Mouse (Mus musculus) CD4-positive, CD25-positive, alpha-beta regulatory T cell, adult 2 months (primary cell): ENCODE measurements around the gene Nrf1.

Experiments used
- DNase-seq: peaks from one replicate; pipeline ENCODE4 v3.0.0-alpha.2; 2012; ENCODE audit warnings: low read depth, low spot score

Nrf1 gene

GRCm38 (mm10) chr6:30147058-30147457, 99.3 kb downstream of the Nrf1 start:
- DNase-seq: no peak

DNA sequence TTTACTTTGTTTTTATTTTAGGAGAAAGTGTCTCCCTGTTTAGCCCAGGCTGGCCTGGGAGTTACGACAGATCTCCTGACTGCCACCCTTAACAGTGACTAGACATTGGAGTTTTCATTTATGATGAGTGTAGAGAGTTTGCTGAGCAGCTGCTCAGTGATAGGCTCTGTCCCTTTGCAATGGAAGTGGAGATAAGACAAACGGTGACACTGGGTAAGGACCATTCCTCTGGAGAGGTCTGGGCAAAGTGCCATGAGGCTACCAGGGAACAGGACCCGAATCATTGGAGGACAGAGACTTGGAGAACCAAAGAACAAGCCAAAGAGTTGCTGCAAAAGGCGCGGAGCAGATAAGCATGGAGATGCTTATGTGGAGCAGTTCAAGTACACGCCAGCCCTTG, 100.0 kb downstream of the Nrf1 start:
- DNase-seq: no peak

DNA sequence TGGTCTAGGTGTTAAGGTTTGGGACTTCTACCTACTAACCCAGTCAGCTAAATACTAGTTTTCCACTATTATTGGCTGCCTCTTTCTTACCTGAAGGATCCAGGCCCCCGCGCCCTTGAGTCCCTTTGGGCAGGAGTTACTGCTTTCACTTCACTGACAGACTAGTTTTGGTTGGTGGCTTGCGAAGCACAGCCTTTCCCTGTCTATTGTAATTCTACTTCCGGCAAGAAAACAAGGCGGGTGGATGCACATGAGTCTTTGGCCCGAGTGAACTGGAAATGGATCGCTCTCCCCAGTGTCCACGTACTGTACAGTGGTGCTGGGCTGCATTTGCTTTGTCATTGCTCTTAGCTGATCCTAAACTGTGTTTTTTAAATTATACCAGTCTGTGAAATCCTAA, 102.7 kb downstream of the Nrf1 start:
- DNase-seq: no peak

- DNase-seq: no peak
These were observed 104.4 kb downstream of the Nrf1 start for GRCm38 (mm10) chr6:30152163-30152562.

DNA sequence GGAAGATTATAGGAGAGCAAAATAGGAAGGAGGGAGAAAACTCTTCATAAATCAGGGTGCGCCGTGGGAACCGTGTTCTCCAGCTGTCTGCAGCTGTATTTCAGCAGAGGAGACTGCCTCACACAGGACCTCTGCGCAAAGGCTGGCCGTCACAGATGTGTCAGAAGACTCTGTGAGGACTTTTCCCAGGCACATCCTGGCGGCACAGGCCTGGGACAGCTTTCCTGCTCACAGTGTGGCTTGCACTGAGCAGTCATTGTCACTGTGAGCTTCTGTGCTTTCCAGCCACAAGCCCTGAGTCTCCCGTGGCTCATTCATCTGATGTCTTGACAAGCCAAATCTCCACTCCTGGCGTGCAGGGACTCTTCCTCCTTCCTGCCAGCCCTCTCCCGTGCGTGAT, 104.9 kb downstream of the Nrf1 start:
- no peak for DNase-seq

DNA sequence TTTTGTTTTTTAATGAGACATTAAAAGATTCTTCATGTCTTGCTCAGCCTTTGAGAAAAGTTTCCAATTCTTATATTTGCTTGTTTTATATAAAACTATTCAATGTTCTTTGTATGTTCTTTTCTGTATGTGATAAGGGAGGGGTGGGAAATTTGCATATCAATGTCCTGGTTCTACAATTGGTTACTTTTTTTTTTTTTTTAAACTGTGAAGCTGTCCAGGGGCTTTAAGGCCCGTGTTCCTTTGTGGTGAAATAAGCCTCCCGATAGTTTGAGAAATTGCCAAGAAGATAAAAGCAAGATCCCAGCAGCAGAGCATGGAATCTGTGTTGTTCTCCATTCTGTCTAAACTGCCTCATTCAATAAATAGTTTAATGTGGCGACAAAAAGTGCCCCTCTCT, 105.3 kb downstream of the Nrf1 start:
- no peak for DNase-seq

DNA sequence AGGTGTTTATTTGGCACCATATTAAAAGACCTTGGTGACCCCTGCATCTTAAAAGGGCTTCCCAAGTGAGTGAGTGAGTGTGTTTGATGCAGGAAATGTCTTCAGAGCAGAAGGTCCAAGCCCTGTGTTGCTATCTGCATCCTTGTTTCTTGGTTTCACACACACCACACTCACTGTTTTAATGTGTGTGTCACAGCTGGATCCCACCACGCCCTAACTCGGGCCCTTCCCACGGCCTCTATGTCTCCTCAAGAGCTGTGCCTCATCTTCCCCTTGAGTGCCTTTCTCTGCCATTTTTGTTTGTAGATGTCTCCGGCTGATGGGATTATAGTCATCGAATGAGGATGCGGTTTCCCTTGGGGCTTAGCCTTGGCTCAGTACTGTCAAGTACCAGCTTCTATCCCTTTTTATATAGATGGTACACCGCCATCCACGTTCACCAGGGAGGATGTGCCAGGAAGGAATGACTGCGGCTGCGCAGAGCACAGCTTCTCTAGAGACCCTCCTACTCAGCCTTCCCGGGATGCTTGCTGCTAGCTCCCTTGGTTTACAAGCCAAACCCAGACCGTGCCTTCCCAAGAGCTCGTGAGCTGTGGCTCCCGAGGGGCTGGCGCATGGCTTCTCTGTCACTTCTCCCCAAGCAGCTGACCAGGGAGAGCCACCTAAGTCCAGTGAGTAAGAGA, 106.1 kb downstream of the Nrf1 start:
- no peak for DNase-seq

DNA sequence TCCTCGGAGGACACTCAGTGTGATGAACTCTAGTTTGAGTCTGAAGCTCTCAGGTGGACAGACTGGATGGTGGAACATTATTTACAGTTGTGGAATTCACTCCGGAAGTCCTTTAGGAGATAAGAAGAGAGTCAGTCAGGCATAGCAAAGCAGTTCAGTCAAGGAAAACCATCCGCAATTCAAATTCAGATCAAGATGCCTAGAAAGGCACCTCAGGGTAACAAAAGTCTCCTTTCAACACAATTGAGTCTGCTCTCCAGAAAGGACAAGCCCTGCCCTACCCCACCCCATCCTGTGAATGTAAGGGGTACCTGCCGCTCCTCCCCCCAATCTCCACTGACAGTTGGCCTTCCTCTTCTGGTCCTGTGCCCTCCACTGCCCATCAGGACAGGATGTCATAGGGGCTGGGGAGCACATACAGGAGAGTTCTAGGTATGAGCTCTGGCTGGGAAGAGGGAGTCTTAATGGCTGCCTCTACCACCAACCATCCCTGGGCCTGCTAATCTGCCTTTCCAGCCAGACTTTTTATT, 111.8 kb downstream of the Nrf1 start:
- no peak for DNase-seq

- DNase-seq: no peak
These were observed 112.6 kb downstream of the Nrf1 start for GRCm38 (mm10) chr6:30160408-30160807.

- no peak for DNase-seq
These were observed 113.8 kb downstream of the Nrf1 start for GRCm38 (mm10) chr6:30161618-30162017.

GRCm38 (mm10) chr6:30162091-30162490, 114.3 kb downstream of the Nrf1 start:
- DNase-seq: peak; percentile 24

DNA sequence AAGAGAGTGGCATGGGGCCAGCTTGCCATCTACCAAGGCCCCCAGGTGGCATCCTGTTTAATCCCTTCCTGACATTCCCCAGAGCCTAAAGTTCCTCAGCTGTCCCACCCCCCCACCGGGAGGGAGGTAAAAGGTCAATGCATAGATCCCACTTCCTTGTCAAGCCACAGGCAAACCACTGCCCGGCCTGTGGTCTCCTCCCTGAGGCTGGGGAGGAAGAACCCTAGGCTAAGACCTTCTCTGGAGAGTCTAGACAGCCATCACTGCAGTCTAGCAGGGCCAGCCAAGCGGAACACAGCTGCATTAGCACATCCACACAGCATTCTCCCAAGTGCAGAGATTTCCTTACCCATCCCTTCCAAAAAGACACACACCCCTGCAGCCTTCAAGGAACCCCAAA, 118.6 kb downstream of the Nrf1 start:
- DNase-seq: no peak

GRCm38 (mm10) chr6:30167192-30167591, 119.4 kb downstream of the Nrf1 start:
- DNase-seq: no peak

GRCm38 (mm10) chr6:30168275-30168674, 120.5 kb downstream of the Nrf1 start:
- DNase-seq: no peak

GRCm38 (mm10) chr6:30169148-30169547, 121.4 kb downstream of the Nrf1 start:
- no peak for DNase-seq

DNA sequence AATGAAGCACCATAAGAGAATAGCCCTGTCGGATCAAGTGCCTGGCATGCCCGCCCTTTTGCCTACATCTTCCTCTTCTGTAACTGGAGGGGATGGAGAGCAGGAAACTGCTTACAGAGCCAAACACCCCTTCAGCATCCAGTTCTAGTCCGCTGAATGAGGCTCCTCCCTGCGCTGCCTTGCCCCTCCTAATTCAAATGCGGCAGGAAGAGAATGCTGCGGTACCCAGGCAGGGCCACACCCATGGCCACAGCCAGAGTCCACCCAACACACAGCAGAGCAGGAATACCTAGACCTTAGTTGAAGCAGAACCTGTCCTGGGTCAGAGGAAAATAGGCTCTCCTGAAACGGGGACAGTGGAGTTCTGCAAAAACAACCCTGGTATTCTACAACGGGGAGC, 123.4 kb downstream of the Nrf1 start:
- no peak for DNase-seq

- DNase-seq: no peak
These were observed 124.2 kb downstream of the Nrf1 start for GRCm38 (mm10) chr6:30171967-30172366.

DNA sequence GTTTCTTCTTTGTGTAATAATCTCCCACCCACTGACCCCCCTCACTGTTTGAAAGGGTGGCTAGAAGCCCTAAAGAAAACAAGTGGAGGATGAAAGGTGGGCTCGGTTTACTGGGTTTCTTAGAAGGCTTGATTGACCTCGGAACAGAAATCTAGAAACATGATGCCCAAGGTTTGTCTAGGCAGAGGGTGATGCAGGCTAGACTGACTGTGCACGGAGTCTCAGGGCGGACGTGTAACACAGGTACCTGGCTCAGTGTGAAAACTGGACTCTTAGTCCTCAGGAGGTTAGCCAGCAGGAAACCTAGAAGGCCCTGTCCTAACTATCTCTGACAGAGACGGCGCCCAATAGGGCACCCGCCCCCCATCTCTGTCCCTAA, 124.6 kb downstream of the Nrf1 start:
- peak; percentile 16 for DNase-seq

DNA sequence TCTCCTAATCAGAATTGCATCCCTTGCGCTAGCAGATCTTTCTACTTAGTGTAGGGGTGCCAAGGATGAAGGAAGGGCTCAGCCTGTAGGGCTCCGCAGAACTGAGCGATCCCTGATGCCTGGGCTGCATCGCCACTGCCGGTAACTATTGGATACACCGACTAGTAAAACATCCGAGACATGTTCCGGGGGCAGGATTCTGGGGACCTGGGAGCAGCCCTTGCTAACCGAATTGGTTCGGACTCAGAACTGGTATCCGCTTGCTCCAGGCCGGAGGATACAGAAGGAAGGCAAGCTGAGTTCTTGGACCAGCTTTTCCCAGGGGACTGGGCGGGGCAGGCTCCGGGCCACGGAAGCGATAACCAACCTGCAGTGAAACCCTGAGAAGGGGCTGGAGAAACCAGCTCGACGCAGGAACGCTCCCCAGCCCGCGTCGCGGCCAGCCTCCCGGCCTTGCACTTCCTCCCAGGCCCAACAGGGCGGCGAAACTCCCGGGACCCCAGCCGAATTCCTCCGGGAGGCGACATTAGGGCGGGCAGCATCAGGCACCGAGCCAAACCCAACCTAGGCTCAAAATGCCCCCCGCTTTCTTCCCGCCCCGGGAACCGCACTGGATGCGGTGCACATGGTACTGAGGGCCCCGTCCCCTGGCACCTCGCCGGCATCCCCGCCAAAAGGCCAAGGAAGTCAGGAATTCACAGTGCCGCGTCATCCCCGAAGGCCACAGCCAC, 125.2 kb downstream of the Nrf1 start:
- peak; percentile 50 for DNase-seq

- peak; percentile 82 for DNase-seq
These were observed 126.0 kb downstream of the Nrf1 start for GRCm38 (mm10) chr6:30173551-30174460.

GRCm38 (mm10) chr6:30174461-30175224, 126.9 kb downstream of the Nrf1 start:
- DNase-seq: peak; percentile 34
